ENCODE assay signal across 13 mouse cellular contexts in the genomic region with DNA sequence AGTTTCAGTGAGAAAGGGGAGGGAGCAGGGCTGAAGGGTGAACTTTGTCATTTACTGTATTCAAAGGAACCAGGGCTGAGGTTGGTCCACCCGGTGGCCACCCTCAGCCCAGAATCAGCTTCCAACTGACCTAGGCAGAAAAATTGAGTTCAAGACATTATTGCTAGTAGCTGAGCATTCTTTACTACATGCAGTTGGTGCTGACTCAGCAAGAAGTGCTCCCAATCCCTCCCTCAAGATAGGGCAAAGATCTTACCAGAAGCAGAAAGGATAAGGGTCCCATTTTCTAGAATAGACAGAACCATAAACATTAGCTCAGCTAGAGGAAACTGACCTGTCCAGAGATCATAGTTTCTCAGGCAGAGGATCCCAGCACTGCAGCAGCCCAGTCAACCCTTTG. TPM values are rescaled to one million over a fixed set of nuclear protein-coding genes. Genes with fewer than 3 reads are reported as not detected.
DNase-seq lines count a peak whose midpoint lies in the region; ATAC-seq and TF ChIP-seq lines count a peak whose summit lies in the region.
"Had no signal": no experiment of that assay in that cellular context is flagged by ENCODE, and none has a peak within 500 bp of the region (broad histone marks: within the 10 kb centered on the region; RNA-seq: fewer than 3 reads in every experiment).

No protein-coding gene starts in this region.

- H3K4me1 ChIP-seq in heart, postnatal 0 days (ENCODE audit: control insufficient read depth, insufficient read depth): peaks cover 5% of the 10 kb centered on the region
- peaks cover 20% of the 10 kb centered on the region for H3K4me1 ChIP-seq in E14TG2a.4 (replicated peaks; ENCODE audit: low read depth, low read length)
- no peaks in the 10 kb centered on the region for H3K4me1 ChIP-seq in embryonic facial prominence, embryonic 14.5 days (ENCODE audit: control insufficient read depth, insufficient read depth, low read length)
- H3K4me1 ChIP-seq in limb, embryonic 14.5 days (ENCODE audit: control insufficient read depth, insufficient read depth, low read length): peaks cover 3% of the 10 kb centered on the region; the same call in 1 of the 2 replicates

- TF ChIP-seq EP300 in heart, postnatal 0 days (IDR thresholded peaks at IDR 0.05; ENCODE audit: low read depth): no peak

- no peaks in the 10 kb centered on the region for H3K9me3 ChIP-seq in heart, postnatal 0 days (replicated peaks; ENCODE audit: control insufficient read depth, low read length)
- H3K9me3 ChIP-seq in E14TG2a.4 (ENCODE audit: low read length): peaks cover 6% of the 10 kb centered on the region; the same call in 1 of the 2 replicates
- no peaks in the 10 kb centered on the region for H3K9me3 ChIP-seq in embryonic facial prominence, embryonic 14.5 days (ENCODE audit: control insufficient read depth, low read length)
- H3K9me3 ChIP-seq in limb, embryonic 14.5 days (ENCODE audit: control insufficient read depth, low read length): no peaks in the 10 kb centered on the region
- H3K9me3 ChIP-seq: embryonic facial prominence, embryonic 12.5 days had no signal

- WGBS in heart, postnatal 0 days: 34% methylated on average over 1 of the region's 1 CpGs
- 29% methylated on average over 1 of the region's 1 CpGs for WGBS in embryonic facial prominence, embryonic 14.5 days
- 5% methylated on average over 1 of the region's 1 CpGs for WGBS in limb, embryonic 14.5 days

- H3K4me3 ChIP-seq in heart, postnatal 0 days (ENCODE audit: low read depth, low read length): peak overlapping the region; percentile 57
- 0 out of 2 replicates have a peak overlapping the region, but pooled peaks have one; percentile 86 for H3K4me3 ChIP-seq in E14TG2a.4 (replicated peaks; ENCODE audit: low read length)
- H3K4me3 ChIP-seq in embryonic facial prominence, embryonic 14.5 days (ENCODE audit: low read depth, low read length): no peak overlapping the region
- peak overlapping the region; percentile 61; the same call in 1 of the 2 replicates for H3K4me3 ChIP-seq in limb, embryonic 14.5 days (replicated peaks; ENCODE audit: low read length)

- no peak overlapping the region for H3K9ac ChIP-seq in heart, postnatal 0 days (replicated peaks; ENCODE audit: low read depth, low read length)
- no peak overlapping the region for H3K9ac ChIP-seq in embryonic facial prominence, embryonic 14.5 days (ENCODE audit: low read depth, low read length)
- no peak overlapping the region for H3K9ac ChIP-seq in limb, embryonic 14.5 days (ENCODE audit: low read depth, low read length, severe bottlenecking)
- H3K9ac ChIP-seq: embryonic facial prominence, embryonic 12.5 days had no signal

- no peak for ATAC-seq in heart, postnatal 0 days (ENCODE audit: insufficient read depth, low read depth)
- no peak for ATAC-seq in embryonic facial prominence, embryonic 14.5 days (ENCODE audit: low read depth)
- no peak for ATAC-seq in limb, embryonic 14.5 days (ENCODE audit: low FRiP score, low read depth)
- ATAC-seq: inflammation-experienced regulatory T-cells, adult 6 months had no signal

- H3K36me3 ChIP-seq in heart, postnatal 0 days (replicated peaks; ENCODE audit: control insufficient read depth, insufficient read depth, low read length): no peaks in the 10 kb centered on the region
- no peaks in the 10 kb centered on the region for H3K36me3 ChIP-seq in E14TG2a.4 (ENCODE audit: insufficient read depth, low read length)
- H3K36me3 ChIP-seq in embryonic facial prominence, embryonic 14.5 days (ENCODE audit: control insufficient read depth, insufficient read depth, low read length): no peaks in the 10 kb centered on the region
- H3K36me3 ChIP-seq in limb, embryonic 14.5 days (ENCODE audit: control insufficient read depth, insufficient read depth, low read length): no peaks in the 10 kb centered on the region
- H3K36me3 ChIP-seq: embryonic facial prominence, embryonic 12.5 days had no signal

- no peak for TF ChIP-seq CTCF in heart, postnatal 0 days (IDR thresholded peaks at IDR 0.05; ENCODE audit: low read depth)
- TF ChIP-seq CTCF in E14TG2a.4 (conservative IDR thresholded peaks at IDR 0.05; ENCODE audit: low read length): no peak

- H3K4me2 ChIP-seq in heart, postnatal 0 days (ENCODE audit: low read depth, low read length): peak overlapping the region; percentile 75; the same call in 1 of the 2 replicates
- H3K4me2 ChIP-seq in embryonic facial prominence, embryonic 14.5 days (ENCODE audit: low read depth, low read length): peak overlapping the region; percentile 100; the same call in 1 of the 2 replicates
- H3K4me2 ChIP-seq in limb, embryonic 14.5 days (replicated peaks; ENCODE audit: low read depth, low read length, severe bottlenecking): peak overlapping the region; percentile 100; the same call in 1 of the 2 replicates

- intact Hi-C loops in heart, postnatal 10 days (cut with DNase I): loop anchor here (5.0 kb wide), 1 partner anchor 83 kb away; no protein-coding TSS in a partner anchor

- no peak for DNase-seq in heart, postnatal 0 days (ENCODE audit: low spot score)
- no peak for DNase-seq in heart, postnatal 10 days
- DNase-seq in embryonic facial prominence, embryonic 14.5 days (ENCODE audit: low spot score): no peak
- no peak for DNase-seq in limb, embryonic 14.5 days (ENCODE audit: low spot score)
- no peak for DNase-seq in adrenal gland, postnatal 14 days
- no peak for DNase-seq in ovary, postnatal 14 days (ENCODE audit: low spot score)
- DNase-seq: cerebellum, adult 8-10 months; lung, postnatal 10 days; thymus, postnatal 36 days had no signal

- no peak for TF ChIP-seq POLR2A in limb, embryonic 14.5 days (IDR thresholded peaks at IDR 0.05; ENCODE audit: borderline replicate concordance, extremely low read depth, insufficient read depth, insufficient read length)

- H3K27me3 ChIP-seq in heart, postnatal 0 days (ENCODE audit: control insufficient read depth, insufficient read depth, low read length): peaks cover 31% of the 10 kb centered on the region
- H3K27me3 ChIP-seq in E14TG2a.4 (ENCODE audit: insufficient read depth, low read length): peaks cover 67% of the 10 kb centered on the region
- peaks cover 55% of the 10 kb centered on the region for H3K27me3 ChIP-seq in embryonic facial prominence, embryonic 14.5 days (replicated peaks; ENCODE audit: control insufficient read depth, insufficient read depth, low read length)
- peaks cover 56% of the 10 kb centered on the region for H3K27me3 ChIP-seq in limb, embryonic 14.5 days (ENCODE audit: control insufficient read depth, insufficient read depth, low read length)

- no peak overlapping the region for H3K27ac ChIP-seq in heart, postnatal 0 days (ENCODE audit: low read depth)
- H3K27ac ChIP-seq in embryonic facial prominence, embryonic 14.5 days (replicated peaks; ENCODE audit: low read depth, low read length): no peak overlapping the region
- no peak overlapping the region for H3K27ac ChIP-seq in limb, embryonic 14.5 days (replicated peaks; ENCODE audit: low read depth, low read length)
- H3K27ac ChIP-seq: embryonic facial prominence, embryonic 12.5 days had no signal

RNA-seq across cellular contexts. Expression of a gene that starts 1.9 kb away (rescaled TPM):
- total RNA-seq in heart, postnatal 0 days (2014; rRNA removed; ENCODE audit: low replicate concordance): 15.6 and 24.3 TPM in 2 replicates
- 9.2 and 11.6 TPM in 2 replicates for polyA plus RNA-seq in heart, postnatal 0 days (2015; fragmentation: Nextera tagmentation; extraction: Ambion mirVana)
- 10 to 100 TPM in 1 of 2 experiments, 1 to 10 TPM in 1; 8.1 to 16.1 TPM for total RNA-seq in heart, postnatal 10 days (2021)
- 3.9 and 4.1 TPM in 2 replicates for polyA plus RNA-seq in embryonic facial prominence, embryonic 14.5 days (2014; fragmentation: Nextera tagmentation; extraction: Ambion mirVana)
- polyA plus RNA-seq in limb, embryonic 14.5 days (2012; rRNA removed): 4.2 and 4.4 TPM in 2 replicates
- 4.4 and 5.0 TPM in 2 replicates for polyA plus RNA-seq in limb, embryonic 14.5 days (2014; fragmentation: Nextera tagmentation; extraction: Ambion mirVana)
- total RNA-seq in adrenal gland, postnatal 14 days (2021): 0.37 and 0.38 TPM in 2 replicates
- total RNA-seq: monocyte, adult 5-6 weeks had no signal

RNA-seq across cellular contexts. Expression of a gene that starts 22.0 kb away (rescaled TPM):
- total RNA-seq in heart, postnatal 0 days (2014; rRNA removed; ENCODE audit: low replicate concordance): 4.3 and 8.4 TPM in 2 replicates
- 2.1 and 3.1 TPM in 2 replicates for polyA plus RNA-seq in heart, postnatal 0 days (2015; fragmentation: Nextera tagmentation; extraction: Ambion mirVana)
- total RNA-seq in heart, postnatal 10 days (2021): 10 to 100 TPM; 13.1 to 16.4 TPM
- 18.9 and 20.7 TPM in 2 replicates for polyA plus RNA-seq in embryonic facial prominence, embryonic 14.5 days (2014; fragmentation: Nextera tagmentation; extraction: Ambion mirVana)
- 33.2 and 39.5 TPM in 2 replicates for polyA plus RNA-seq in limb, embryonic 14.5 days (2012; rRNA removed)
- polyA plus RNA-seq in limb, embryonic 14.5 days (2014; fragmentation: Nextera tagmentation; extraction: Ambion mirVana): 29.0 and 39.9 TPM in 2 replicates
- total RNA-seq in adrenal gland, postnatal 14 days (2021): 3.8 and 5.2 TPM in 2 replicates
- total RNA-seq: monocyte, adult 5-6 weeks had no signal
- polyA plus RNA-seq: inflammation-experienced regulatory T-cells, adult 6 months had no signal
